Mouse (Mus musculus) cerebellum, adult (tissue): ENCODE results near the gene Exd1.

Experiments
- ATAC-seq: cut with Nextera tagmentation; 2 replicates; pipeline ENCODE4 v1.9.2; 2017; ENCODE audit warnings: mild to moderate bottlenecking, moderate library complexity, mixed read lengths; ENCODE audit not compliant: insufficient number of reproducible peaks, low FRiP score, low TSS enrichment

The Exd1 gene

DNA sequence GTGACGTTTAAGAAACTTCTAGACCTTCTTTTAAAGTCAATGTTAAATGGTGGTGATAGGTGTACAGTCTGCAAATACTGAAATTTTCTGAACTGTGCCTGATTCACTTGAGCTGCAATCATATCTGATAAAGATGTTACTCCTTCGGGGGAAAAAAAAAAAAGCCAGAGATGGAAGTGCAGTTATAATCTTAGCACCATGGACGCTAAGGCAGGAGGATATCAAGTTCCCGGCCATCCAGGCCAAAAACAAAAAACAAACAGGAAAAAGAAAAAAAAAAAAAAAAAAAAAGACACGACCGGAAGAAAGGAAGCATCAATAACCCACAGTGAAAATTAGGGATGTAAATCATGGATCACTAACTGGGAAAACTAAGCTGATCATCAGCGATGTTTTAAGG, 71.3 kb downstream of the Exd1 start:
- ATAC-seq: no peak
